Mouse (Mus musculus) kidney, adult 11 months (tissue): Measurements from ENCODE around the gene Snx20.

Experiments used
- DNase-seq: peaks from one replicate; pipeline ENCODE4 v3.0.0; 2022

Gene Snx20

DNA sequence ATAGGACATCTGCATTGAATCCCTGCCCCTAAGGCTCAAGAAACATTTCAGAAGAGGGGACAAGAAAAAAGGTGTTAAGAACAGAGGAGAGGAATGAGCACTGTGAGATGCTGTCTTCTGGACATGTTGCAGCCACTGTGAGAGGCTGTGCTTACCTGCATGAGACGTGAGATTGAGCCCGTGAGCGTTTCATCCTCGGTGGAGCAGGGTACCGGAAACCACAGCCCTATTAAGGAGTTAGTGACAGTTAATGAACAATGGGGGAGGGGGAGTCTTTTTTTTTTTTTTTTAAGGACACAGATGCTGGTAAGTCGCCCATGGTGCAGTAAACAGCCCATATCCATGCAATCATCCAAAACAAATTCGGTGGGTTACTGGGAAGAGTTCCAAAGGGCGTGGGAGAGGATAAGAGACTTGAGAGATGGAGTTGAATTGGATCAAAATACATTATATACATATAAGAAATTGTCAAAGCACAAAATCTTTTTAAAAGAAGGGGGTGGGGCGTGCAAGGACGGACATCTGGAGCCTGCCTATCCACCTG is 32.4 kb downstream of the Snx20 start:
- no peak for DNase-seq

DNA sequence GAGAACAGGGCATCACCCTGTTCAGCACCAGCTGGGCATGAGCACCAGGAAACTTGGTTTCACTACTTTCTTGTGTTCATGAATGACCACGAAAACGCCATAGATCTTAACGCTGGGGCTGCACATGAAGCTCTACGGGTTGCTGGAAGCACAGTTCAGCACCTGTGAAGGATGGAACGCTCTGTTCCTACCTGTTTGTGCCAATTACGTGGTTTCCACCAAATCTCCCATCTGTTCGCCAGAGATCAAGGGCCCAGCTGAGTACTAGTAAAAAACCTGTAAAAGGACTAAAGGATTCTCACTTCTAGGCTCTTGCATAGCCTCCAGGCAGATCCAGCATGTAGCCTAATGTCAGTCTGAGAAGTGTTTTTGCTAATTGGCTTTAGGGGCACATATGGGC is 36.4 kb downstream of the Snx20 start:
- DNase-seq: no peak

DNA sequence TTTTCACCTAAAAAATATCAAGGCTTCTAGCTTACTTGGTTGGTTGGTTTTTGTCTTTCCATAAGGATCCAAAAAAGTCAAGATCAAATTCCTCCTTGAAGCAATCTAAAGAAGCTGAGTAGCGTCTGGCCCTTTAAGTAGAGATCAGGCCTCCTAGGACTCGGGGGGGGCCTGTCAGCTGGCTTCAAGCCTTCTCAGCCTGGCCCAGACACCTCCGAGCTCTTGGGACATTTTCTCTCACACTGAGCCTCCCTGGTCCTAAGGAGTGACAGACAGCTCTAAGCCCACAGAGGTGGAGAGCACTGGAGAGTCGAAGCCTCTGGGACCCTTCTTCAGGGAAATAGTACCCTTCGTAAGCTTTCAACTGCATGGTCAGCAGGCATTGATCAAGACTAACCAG is 37.4 kb downstream of the Snx20 start:
- DNase-seq: no peak

DNA sequence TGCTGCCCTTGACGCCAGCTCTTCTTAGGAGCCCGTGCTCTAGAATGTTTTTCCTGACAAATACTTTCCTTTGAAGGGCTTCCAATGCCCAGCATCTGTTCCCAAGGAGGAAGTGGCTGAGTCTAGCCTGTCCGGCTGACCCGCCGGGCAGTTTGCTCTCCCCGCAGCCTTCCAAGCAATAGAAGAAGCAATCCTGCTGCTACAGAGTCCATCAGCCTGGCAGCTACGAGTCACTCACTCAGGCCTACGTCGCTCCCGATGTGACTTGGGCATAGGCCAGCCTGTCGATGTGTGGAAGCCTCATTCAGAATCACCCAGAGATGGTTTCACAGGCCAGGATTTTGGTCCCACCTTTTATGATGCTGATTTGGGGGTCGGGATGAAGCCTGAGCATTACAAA is 39.9 kb downstream of the Snx20 start:
- DNase-seq: no peak

DNA sequence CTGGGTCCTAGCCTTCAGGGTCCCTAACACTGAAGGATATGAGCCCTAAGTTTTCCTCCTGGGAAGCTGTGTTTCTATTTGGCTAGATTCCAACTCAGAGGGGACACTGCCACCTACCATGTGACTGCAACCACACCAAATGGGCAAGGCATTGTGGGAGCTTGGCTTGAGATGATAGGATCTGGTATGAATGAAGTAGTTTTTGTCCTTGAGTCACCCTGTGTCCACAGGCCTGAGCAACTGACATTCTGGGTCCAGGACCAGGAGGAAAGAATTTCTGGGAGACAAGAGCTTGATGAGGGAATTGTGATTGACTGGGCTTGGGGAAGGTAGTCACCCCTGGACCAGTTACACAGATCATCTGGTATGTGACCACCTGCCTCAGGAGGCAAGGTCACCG is 42.0 kb downstream of the Snx20 start:
- no peak for DNase-seq

DNA sequence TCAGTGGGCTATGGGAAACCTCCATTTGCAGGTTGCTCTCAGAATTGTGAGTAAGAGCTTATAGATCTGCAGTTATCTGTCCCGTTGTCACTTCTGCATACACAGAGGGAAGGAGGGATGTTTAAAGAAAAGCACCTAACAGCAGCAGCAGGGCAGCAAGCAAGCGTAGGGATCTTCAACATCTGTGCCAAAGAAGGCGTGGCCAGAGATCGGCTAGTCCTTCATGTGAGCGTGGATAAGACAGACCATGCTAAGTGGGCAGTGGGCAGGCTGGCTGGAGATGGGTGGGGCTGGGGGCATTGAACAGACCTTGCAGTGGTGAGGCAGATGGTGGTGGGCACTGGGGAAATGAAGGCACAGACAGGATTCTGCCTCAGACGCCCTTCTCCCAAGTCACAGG is 45.7 kb downstream of the Snx20 start:
- no peak for DNase-seq

DNA sequence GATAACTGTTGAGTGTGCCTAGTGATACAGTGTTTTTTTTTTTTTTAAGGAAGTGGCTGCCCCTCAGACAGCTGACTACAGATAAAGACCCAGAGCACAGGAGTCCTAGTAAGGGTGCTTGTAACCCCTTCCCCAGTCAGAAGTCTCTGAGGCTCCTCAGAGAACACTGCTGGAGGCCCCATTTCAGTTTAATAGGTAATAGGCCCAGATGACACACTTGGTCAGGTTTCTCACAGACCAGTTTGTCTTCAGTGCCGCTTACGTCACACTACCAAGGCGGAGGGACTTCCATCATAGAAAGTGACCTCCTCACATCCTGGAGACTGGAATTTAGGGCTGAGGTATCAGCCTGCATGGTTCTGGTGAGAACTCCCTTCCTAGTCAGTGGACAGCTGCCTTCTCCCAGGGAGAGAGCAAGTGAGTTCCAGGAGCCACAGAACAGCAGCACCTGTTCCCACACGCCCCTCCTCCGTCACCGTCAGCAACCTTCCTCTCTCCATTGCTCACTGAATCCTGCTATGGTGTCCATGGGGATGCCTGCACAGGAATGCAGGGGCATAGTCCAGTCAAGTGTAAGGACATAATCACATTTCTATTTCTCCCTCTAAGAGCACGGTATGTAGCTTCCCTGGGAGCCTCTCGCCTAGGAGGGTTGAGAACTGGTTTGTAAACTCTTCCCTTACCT is 47.6 kb downstream of the Snx20 start:
- no peak for DNase-seq

DNA sequence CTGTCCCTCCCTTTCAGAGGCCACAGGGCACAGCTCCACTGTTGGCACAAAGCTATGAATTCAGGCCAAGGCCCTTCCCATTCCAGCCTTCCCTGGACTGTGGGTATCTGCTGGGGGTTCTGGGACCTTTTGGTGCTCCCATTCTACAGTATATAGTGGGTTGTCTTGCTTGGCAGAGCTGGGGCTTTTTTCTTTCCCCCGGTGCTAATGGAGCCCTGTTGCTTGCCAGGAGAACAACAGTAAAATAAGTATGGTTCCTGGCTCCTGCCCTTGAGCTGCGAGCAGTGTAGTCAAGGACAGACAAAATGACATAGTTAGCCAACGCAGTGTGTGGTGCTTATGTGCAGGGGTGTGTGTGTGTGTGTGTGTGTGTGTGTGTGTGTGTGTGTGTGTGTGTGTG is 52.1 kb downstream of the Snx20 start:
- no peak for DNase-seq

DNA sequence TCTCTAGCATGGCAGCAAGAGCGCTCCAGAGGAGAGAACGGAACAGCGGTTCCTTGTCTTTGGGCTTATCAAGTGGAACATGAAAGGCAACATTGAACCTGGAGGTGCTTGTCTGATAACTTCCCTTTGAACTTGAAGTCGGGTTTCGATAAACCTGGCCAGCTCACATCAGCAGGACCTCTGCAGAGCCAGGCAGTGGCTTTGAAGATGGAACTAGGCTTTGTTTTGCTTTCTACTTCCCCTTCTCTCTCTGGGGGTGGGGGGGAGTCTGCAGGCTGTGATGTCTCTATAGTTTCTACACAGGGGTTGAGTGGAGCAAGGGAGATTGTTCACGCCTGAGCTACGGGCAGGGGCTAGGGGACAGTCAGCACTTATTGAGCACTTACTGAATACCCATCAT is 55.1 kb downstream of the Snx20 start:
- no peak for DNase-seq

DNA sequence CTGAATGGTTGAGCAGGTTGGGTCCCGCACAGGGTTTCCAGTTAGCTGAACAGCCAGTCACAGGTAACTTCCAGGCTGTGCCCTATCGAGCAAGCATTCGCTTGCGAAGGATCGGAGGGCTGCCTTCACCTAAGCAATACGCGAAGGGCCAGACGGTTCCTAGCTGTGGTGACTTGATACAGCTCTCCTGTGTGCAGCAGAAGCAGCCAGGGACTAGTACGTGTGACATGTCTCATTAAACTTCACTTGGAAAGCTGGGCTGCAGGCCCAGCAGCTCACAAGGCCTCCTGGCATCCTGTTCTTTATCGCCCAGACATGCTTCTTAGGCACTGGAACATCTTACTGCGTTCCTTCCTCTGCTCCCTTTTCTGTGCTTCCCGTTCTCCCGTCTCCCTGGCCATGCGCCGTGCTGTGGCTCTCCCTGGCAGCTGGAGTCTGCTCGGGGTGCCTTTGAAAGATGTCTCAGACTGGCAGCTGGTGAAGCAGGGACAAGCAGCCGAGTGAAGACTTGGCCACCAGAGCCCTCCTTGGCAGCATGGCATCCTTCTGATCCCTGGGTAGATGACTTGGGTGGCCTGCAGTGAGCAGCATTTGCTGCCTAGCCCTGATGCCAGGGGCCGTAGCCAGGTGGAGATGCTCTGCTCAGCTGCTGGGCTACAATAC is 56.1 kb downstream of the Snx20 start:
- no peak for DNase-seq

DNA sequence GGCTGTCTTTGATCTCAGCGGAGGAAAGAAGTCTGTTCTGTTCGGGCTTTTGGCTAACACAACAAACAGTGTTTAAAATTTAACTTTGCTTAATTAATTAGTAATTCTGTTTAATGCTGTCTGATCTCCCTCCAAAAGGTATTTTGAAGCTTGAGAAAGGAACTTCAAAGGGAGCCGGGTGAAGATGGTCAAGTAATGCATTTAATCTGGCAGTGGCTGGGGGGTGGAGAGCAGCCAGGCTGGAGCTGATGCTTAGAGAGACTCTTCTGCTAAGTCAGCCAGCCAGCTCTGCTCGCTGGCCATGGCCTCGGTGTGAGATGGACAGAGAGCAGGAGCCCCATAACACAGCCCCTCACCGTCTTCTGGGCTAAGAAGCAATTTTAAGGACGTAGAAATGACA is 56.7 kb downstream of the Snx20 start:
- peak; percentile 49 for DNase-seq

DNA sequence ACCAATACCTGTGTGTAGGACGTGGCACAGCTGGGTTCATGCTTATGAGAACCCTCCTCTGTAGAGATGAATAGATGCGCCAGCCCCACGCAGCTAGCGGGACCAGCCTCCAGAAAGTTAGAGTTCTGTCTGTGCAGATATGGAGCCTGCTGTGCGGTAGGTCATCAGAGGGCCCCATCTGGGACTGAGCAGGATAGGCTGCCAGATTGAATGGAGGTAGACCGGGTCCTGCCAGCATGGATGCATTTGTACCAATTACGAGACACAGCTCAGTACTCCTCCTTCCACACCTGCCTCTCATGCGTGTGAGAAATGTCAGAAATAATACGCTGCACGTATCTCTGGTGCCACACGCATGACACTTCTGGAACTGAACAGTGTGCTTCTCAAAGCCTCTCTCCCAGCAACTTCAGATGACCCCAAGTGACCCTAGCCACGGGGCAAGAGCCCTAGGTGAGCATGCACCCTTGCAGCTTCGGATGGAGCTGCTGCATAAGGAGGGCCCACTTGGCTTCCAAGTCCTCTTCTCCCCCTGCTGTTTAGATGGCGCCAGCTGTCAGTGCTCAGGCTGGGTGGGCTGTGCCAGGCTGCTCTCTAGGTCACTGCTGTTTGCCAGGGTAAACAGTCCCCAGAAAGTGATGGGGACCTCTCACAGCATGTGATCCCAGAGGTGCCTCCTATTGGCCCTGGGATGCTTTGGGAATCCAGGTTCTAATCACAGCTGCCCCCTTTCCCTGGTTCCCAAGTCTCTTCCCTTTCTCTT is 57.3 kb downstream of the Snx20 start:
- DNase-seq: no peak

DNA sequence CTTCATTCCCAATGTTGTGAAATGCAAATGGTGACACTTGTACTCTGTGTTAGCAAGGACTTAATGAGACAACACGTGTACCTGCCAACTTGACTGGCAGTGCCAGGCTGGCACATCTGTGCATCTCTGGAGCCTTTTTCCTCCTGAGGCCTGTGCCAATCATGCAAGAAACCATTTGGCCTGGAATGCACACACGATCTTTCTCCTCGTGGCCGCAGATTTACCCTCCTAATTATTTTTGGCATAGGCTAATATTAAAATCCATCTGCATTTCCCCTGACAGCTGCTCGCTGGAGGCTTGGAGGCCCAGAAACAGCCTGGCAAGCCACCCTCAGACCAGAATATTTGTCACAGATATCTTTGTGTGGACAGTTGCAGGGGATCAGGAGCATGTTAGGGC is 58.3 kb downstream of the Snx20 start:
- no peak for DNase-seq
